Mouse (Mus musculus): ENCODE data around the gene Itfg1. TPM values are rescaled to one million over a fixed set of nuclear protein-coding genes. Genes with fewer than 3 reads are reported as not detected.
"Not testable (repeated sequence)": the region's sequence is repeated elsewhere in the genome, so short reads cannot be mapped to it uniquely, and the experiment has no call there.

Itfg1 gene
- polyA plus RNA-seq, 1 experiment from 2014 or later: 118 TPM

GRCm38 (mm10) chr8:85839916-85840656, 635 bp downstream of the Itfg1 start:
- Histone ChIP-seq H3K36me3 (peaks cover 14% of the 10 kb centered on the region), H3K9me3 (no peaks in the 10 kb centered on the region), H3K9ac (replicated peaks) (peak overlapping the region; percentile 92), H3K27ac (replicated peaks) (peak overlapping the region; percentile 96), H3K4me3 (peak overlapping the region; percentile 93), H3K4me2 (replicated peaks) (peak overlapping the region; percentile 87), H3K4me1 (peaks cover 16% of the 10 kb centered on the region), H3K27me3 (no peaks in the 10 kb centered on the region)
- no peak; the same call in 1 of the 2 replicates for ATAC-seq (ENCODE audit: low FRiP score, low read depth)
- WGBS: 3% methylated on average over 21 of the region's 21 CpGs

- Histone ChIP-seq H3K9me3 (no peaks in the 10 kb centered on the region), H3K4me3 (no peak overlapping the region), H3K27me3 (no peaks in the 10 kb centered on the region), H3K36me3 (peaks cover 8% of the 10 kb centered on the region), H3K4me2 (replicated peaks) (no peak overlapping the region), H3K9ac (replicated peaks) (no peak overlapping the region), H3K27ac (replicated peaks) (no peak overlapping the region), H3K4me1 (no peaks in the 10 kb centered on the region)
- no peak for ATAC-seq (ENCODE audit: low FRiP score, low read depth)
Measured at GRCm38 (mm10) chr8:85813621-85814020, 27.1 kb downstream of the Itfg1 start.

GRCm38 (mm10) chr8:85801408-85801807, 39.3 kb downstream of the Itfg1 start:
- Histone ChIP-seq H3K4me1 (no peaks in the 10 kb centered on the region), H3K27me3 (no peaks in the 10 kb centered on the region), H3K27ac (replicated peaks) (no peak overlapping the region), H3K4me3 (no peak overlapping the region), H3K9ac (replicated peaks) (no peak overlapping the region), H3K4me2 (replicated peaks) (no peak overlapping the region), H3K9me3 (no peaks in the 10 kb centered on the region), H3K36me3 (peaks cover 11% of the 10 kb centered on the region)
- ATAC-seq (ENCODE audit: low FRiP score, low read depth): no peak
- WGBS: 97% methylated on average over 1 of the region's 1 CpGs

GRCm38 (mm10) chr8:85800164-85800563, 40.6 kb downstream of the Itfg1 start:
- no peaks in the 10 kb centered on the region for H3K9me3 ChIP-seq
- no peak for ATAC-seq (ENCODE audit: low FRiP score, low read depth)
- H3K4me1 ChIP-seq: no peaks in the 10 kb centered on the region
- 100% methylated on average over 1 of the region's 1 CpGs for WGBS
- no peak overlapping the region for H3K4me2 ChIP-seq (replicated peaks)
- no peak overlapping the region for H3K27ac ChIP-seq (replicated peaks)
- H3K4me3 ChIP-seq: no peak overlapping the region
- H3K27me3 ChIP-seq: no peaks in the 10 kb centered on the region
- H3K9ac ChIP-seq (replicated peaks): no peak overlapping the region
- peaks cover 11% of the 10 kb centered on the region for H3K36me3 ChIP-seq

- ATAC-seq (ENCODE audit: low FRiP score, low read depth); H3K4me2 ChIP-seq (replicated peaks); H3K9me3 ChIP-seq; H3K4me1 ChIP-seq; H3K9ac ChIP-seq (replicated peaks); H3K27ac ChIP-seq (replicated peaks); H3K27me3 ChIP-seq; H3K4me3 ChIP-seq: not testable (repeated sequence)
- H3K36me3 ChIP-seq: peaks cover 16% of the 10 kb centered on the region
- 100% methylated on average over 1 of the region's 1 CpGs for WGBS
Measured at GRCm38 (mm10) chr8:85796392-85796791, 44.3 kb downstream of the Itfg1 start.

- no peaks in the 10 kb centered on the region for H3K9me3 ChIP-seq
- 89% methylated on average over 3 of the region's 3 CpGs for WGBS
- H3K9ac ChIP-seq (replicated peaks): no peak overlapping the region
- H3K27ac ChIP-seq (replicated peaks): no peak overlapping the region
- no peak overlapping the region for H3K4me3 ChIP-seq
- H3K4me2 ChIP-seq (replicated peaks): no peak overlapping the region
- no peaks in the 10 kb centered on the region for H3K27me3 ChIP-seq
- ATAC-seq (ENCODE audit: low FRiP score, low read depth): no peak
- no peaks in the 10 kb centered on the region for H3K4me1 ChIP-seq
- 0 out of 2 replicates have a peak, but pooled peaks cover 5% of the 10 kb centered on the region for H3K36me3 ChIP-seq
Measured at GRCm38 (mm10) chr8:85788341-85788740, 52.4 kb downstream of the Itfg1 start.

- H3K27me3 ChIP-seq: no peaks in the 10 kb centered on the region
- H3K4me3 ChIP-seq: no peak overlapping the region
- H3K27ac ChIP-seq (replicated peaks): no peak overlapping the region
- WGBS: 100% methylated on average over 2 of the region's 4 CpGs
- no peak for ATAC-seq (ENCODE audit: low FRiP score, low read depth)
- 0 out of 2 replicates have a peak, but pooled peaks cover 2% of the 10 kb centered on the region for H3K36me3 ChIP-seq
- H3K9ac ChIP-seq (replicated peaks): no peak overlapping the region
- no peaks in the 10 kb centered on the region for H3K4me1 ChIP-seq
- no peaks in the 10 kb centered on the region for H3K9me3 ChIP-seq
- H3K4me2 ChIP-seq (replicated peaks): no peak overlapping the region
Measured at GRCm38 (mm10) chr8:85787909-85788308, 52.8 kb downstream of the Itfg1 start.

- no peaks in the 10 kb centered on the region for H3K9me3 ChIP-seq
- no peak overlapping the region for H3K4me3 ChIP-seq
- no peak overlapping the region for H3K27ac ChIP-seq (replicated peaks)
- 78% methylated on average over 1 of the region's 1 CpGs for WGBS
- H3K27me3 ChIP-seq: no peaks in the 10 kb centered on the region
- no peaks in the 10 kb centered on the region for H3K36me3 ChIP-seq
- no peak overlapping the region for H3K4me2 ChIP-seq (replicated peaks)
- ATAC-seq (ENCODE audit: low FRiP score, low read depth): no peak
- H3K4me1 ChIP-seq: no peaks in the 10 kb centered on the region
- H3K9ac ChIP-seq (replicated peaks): no peak overlapping the region
Measured at GRCm38 (mm10) chr8:85785506-85785905, 55.2 kb downstream of the Itfg1 start.

GRCm38 (mm10) chr8:85783871-85784270, 56.9 kb downstream of the Itfg1 start:
- ATAC-seq (ENCODE audit: low FRiP score, low read depth): no peak
- Histone ChIP-seq H3K9me3 (no peaks in the 10 kb centered on the region), H3K27ac (replicated peaks) (no peak overlapping the region), H3K4me1 (0 out of 2 replicates have a peak, but pooled peaks cover 3% of the 10 kb centered on the region), H3K9ac (replicated peaks) (no peak overlapping the region), H3K27me3 (no peaks in the 10 kb centered on the region), H3K4me2 (replicated peaks) (no peak overlapping the region), H3K4me3 (no peak overlapping the region), H3K36me3 (no peaks in the 10 kb centered on the region)
- 88% methylated on average over 1 of the region's 1 CpGs for WGBS

GRCm38 (mm10) chr8:85780091-85780490, 60.6 kb downstream of the Itfg1 start:
- no peak overlapping the region for H3K4me3 ChIP-seq

GRCm38 (mm10) chr8:85745053-85745452, 95.7 kb downstream of the Itfg1 start:
- no peak for ATAC-seq (ENCODE audit: low FRiP score, low read depth)
- Histone ChIP-seq H3K4me2 (replicated peaks) (no peak overlapping the region), H3K27me3 (no peaks in the 10 kb centered on the region)

More at GRCm38 (mm10) chr8:85780091-85780490, 60.6 kb downstream of the Itfg1 start:
- Histone ChIP-seq H3K36me3 (peaks cover 6% of the 10 kb centered on the region; the same call in 1 of the 2 replicates), H3K9ac (replicated peaks) (no peak overlapping the region), H3K27ac (replicated peaks) (no peak overlapping the region), H3K4me2 (replicated peaks) (no peak overlapping the region), H3K9me3 (no peaks in the 10 kb centered on the region), H3K4me1 (0 out of 2 replicates have a peak, but pooled peaks cover 3% of the 10 kb centered on the region), H3K27me3 (no peaks in the 10 kb centered on the region)
- 75% methylated on average over 3 of the region's 3 CpGs for WGBS
- no peak for ATAC-seq (ENCODE audit: low FRiP score, low read depth)

GRCm38 (mm10) chr8:85730545-85730944, 110.2 kb downstream of the Itfg1 start:
- H3K4me3 ChIP-seq: no peak overlapping the region
- H3K4me1 ChIP-seq: no peaks in the 10 kb centered on the region
- H3K9me3 ChIP-seq: no peaks in the 10 kb centered on the region
- no peak overlapping the region for H3K27ac ChIP-seq (replicated peaks)
- WGBS: 95% methylated on average over 3 of the region's 3 CpGs
- H3K4me2 ChIP-seq (replicated peaks): no peak overlapping the region
- no peak overlapping the region for H3K9ac ChIP-seq (replicated peaks)
- ATAC-seq (ENCODE audit: low FRiP score, low read depth): no peak
- no peaks in the 10 kb centered on the region for H3K27me3 ChIP-seq
- H3K36me3 ChIP-seq: peaks cover 14% of the 10 kb centered on the region; the same call in 1 of the 2 replicates

More at GRCm38 (mm10) chr8:85745053-85745452, 95.7 kb downstream of the Itfg1 start:
- no peaks in the 10 kb centered on the region for H3K4me1 ChIP-seq
- 92% methylated on average over 2 of the region's 2 CpGs for WGBS
- no peak overlapping the region for H3K4me3 ChIP-seq
- no peaks in the 10 kb centered on the region for H3K36me3 ChIP-seq
- no peak overlapping the region for H3K9ac ChIP-seq (replicated peaks)
- no peak overlapping the region for H3K27ac ChIP-seq (replicated peaks)
- H3K9me3 ChIP-seq: no peaks in the 10 kb centered on the region
